Mouse (Mus musculus) kidney, adult 8-10 months (tissue): ENCODE results near the gene Foxn3.
A peak's percentile ranks its signal among the peaks of the same experiment; 100 is the strongest.
"Not testable (repeated sequence)": the region's sequence is repeated elsewhere in the genome, so short reads cannot be mapped to it uniquely, and the experiment has no call there.

Experiments used
- DNase-seq, 2 experiments: peaks; one replicate each; pipeline ENCODE4 v3.0.0; 2022

Gene Foxn3

GRCm38 (mm10) chr12:99209801-99210200 lies 353.6 kb downstream of the Foxn3 start:
- no peak for DNase-seq

DNA sequence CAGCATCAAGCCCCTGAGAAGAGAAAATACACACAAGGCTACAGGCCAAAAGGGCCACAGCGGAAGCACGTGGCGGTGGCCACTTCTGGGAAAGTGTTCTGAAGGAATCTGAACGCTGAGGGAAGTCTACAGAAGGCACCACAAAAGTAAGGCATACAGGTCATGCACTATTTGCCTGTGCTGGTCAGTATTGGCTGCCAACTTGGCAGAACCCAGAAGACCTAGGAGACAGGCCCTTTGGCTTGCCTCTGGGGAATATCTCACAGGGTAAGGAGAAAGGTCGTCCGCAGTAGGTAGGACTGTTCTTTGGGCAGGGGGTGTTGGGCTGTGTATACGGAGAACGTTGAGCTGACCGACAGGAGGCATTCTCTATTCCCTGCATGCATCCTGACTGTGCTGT lies 355.1 kb downstream of the Foxn3 start:
- peak in 1 of 2 experiments; percentile 18 for DNase-seq

- DNase-seq = no peak
Observed at GRCm38 (mm10) chr12:99207014-99207612, 356.3 kb downstream of the Foxn3 start.

GRCm38 (mm10) chr12:99205734-99206133 lies 357.6 kb downstream of the Foxn3 start:
- no peak for DNase-seq

- DNase-seq = peak; percentile 66
Observed at GRCm38 (mm10) chr12:99199124-99199483, 364.3 kb downstream of the Foxn3 start.

- no peak for DNase-seq
Observed at GRCm38 (mm10) chr12:99198428-99199123, 364.8 kb downstream of the Foxn3 start.

DNA sequence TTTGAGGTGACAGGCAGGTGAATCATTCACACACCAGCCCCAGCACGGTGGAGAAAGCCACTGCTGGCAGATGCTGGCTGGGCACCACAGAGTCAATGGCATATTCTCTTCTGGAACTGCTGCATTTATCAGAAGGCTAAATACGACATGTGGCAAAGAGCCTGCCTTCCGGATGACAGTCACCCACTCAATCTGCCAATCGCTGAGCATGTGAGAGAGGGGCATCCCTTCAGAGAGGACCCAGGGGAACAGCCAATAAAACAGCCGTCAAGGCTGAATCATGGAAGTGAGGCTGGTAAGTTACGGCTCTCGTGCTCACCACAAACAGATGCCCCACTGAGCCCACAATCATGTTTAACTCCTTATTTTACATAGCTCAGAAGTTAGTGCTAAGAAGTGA lies 366.4 kb downstream of the Foxn3 start:
- no peak for DNase-seq

- DNase-seq = no peak
Observed at GRCm38 (mm10) chr12:99195655-99196054, 367.7 kb downstream of the Foxn3 start.

DNA sequence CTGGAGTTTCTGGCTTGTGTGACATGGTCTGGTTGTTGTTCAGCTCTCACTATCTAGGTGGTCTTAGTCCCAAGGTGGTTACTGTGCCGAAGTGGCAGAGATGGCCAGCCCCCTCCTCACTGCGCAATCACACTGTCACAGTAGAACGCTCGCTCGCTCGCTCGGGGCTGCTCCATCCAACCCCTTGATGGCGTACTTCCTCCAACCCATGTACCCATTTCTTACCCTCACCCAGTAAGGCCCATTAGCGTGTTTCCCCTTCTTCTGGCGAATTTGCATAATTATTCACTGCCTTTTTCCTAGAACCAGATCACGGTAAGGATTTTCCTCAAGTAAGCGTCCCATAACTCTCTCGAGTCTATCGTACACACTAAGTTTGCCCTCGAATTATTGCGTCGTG lies 369.3 kb downstream of the Foxn3 start:
- not testable (repeated sequence) for DNase-seq

DNA sequence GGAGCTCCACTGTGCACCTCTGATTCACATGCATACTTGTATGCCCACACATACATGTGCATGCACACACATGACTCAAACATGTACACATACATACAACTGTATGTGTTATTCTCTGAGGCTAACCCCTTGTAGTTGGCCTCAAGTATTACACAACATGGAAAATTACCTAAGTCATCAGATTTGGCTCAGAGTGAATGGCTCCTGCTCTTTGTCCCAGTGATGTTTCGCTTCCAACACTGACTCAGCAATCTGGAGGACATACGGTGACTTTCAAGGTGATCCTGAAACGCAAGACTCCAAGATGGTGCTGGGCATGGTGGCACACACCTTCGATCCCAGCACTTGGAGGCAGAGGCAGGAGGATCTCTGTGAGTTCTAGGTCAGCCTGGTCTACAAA lies 375.7 kb downstream of the Foxn3 start:
- DNase-seq = peak; percentile 18 to 20

DNA sequence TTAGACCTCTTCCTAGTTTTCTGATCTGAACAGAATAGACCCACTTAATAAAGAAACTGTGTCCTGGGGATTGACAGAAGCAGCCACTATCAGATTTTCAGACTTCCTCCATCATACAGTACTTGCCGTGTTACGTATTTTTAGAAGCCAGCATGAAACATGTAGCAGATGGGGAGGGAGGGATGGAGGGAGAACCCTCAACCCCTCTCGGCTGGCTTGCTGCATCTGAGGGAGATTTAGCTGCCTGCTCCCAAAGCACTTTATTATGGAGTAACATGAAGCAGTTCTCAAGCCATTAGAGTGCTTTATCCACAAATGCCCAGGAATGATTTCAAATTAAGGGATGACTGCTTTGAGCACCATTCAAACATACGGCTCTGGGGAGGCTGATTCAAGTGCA lies 377.1 kb downstream of the Foxn3 start:
- no peak for DNase-seq

GRCm38 (mm10) chr12:99183261-99183792 lies 380.1 kb downstream of the Foxn3 start:
- DNase-seq = no peak

- no peak for DNase-seq
Observed at GRCm38 (mm10) chr12:99182338-99182737, 381.0 kb downstream of the Foxn3 start.

GRCm38 (mm10) chr12:99180234-99180824 lies 383.1 kb downstream of the Foxn3 start:
- no peak for DNase-seq

DNA sequence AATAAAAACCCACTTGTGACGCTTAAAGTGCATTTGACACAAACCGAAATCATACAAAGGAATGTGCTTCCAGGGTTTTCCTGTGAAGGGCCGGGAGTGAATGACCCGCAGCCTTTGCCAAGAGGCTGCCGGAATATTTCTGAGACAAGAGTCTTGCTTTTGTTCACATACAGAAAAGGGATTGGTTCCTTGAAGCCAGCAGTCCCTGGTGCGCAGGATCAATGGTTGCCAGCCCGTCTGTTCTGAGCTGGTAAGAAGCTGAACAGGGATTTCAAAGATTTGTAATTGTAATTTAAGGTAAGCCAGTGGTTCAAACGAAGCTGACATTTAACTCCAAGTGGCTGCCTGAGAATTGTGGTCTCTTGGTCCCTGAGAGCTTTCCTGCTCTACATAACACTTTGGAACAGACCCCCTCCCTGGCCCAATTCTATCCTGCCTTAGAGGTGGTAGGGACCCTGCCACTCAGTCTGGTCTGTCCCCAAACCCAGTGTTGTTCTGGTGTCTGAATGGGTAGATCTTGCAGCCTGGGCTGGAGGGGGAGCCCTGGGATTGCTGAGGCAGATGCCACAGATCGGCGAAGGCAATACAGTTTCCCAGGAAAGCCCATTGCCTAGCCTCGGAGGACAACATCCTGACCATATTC lies 388.3 kb downstream of the Foxn3 start:
- no peak for DNase-seq

- no peak for DNase-seq
Observed at GRCm38 (mm10) chr12:99172170-99172569, 391.2 kb downstream of the Foxn3 start.

DNA sequence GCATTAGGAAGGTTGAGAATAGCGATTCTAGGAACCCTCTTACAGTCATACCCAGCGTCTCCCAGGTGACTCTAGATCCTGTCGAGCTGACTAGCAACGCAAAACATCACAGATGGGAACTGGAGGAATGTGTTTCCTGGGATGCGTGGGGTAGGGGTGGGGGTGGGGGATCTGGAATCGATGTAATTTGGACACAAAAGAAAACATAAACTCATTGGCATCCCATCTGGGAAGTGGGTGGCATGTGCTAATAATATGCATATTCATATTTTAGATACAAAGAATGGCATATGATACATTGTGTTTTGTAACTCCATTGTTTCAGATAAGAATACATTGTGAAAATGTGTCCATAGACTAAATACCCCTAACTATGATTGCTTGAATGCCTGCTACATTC lies 393.5 kb downstream of the Foxn3 start:
- no peak for DNase-seq

- DNase-seq = no peak
Observed at GRCm38 (mm10) chr12:99166091-99166490, 397.3 kb downstream of the Foxn3 start.

- no peak for DNase-seq
Observed at GRCm38 (mm10) chr12:99163342-99163682, 400.1 kb downstream of the Foxn3 start.

- no peak for DNase-seq
Observed at GRCm38 (mm10) chr12:99162639-99163341, 400.6 kb downstream of the Foxn3 start.

GRCm38 (mm10) chr12:99162188-99162587 lies 401.2 kb downstream of the Foxn3 start:
- peak in 1 of 2 experiments; percentile 4 for DNase-seq

DNA sequence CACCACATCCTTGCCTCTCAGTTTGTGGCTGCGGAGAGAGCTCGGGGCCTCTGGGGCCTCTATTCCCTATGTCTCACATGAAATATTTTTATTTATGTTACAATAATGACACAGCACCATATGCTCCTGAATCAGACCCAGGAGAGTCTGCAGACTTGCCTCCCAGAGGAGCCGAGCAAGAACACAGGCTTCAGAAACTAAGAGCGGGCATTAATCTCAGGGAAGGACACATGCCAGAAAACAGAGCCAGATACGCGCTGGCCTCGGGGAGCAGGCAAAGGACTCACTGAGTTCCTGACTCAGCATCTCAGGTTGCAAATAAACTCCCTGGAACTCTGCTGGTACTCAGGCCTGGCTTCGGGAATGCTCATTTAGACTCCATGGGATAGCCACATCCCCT lies 403.3 kb downstream of the Foxn3 start:
- DNase-seq = no peak

DNA sequence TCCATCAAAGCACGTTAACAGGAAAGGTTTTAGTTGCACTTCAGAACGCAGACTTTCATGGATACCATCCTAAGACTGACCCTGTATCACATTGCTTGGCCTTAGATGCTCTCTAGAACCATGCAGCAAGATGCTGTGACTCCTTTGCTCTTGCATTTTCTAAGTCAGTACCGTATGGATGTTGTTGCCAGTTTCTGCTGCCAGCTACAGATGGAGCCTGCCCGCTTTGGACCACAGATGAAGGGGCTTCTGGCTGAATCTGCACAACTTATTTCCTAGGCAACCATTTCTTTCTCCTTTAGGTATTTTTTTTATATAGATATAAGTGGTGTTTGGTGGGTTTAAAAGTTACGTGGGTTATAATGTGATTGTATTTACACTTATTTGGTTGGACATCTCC lies 407.5 kb downstream of the Foxn3 start:
- DNase-seq = no peak
